Mouse (Mus musculus) hindbrain, embryonic 12.5 days (tissue): ENCODE results near the gene Drap1. TPM values are rescaled to one million over a fixed set of nuclear protein-coding genes. Genes with fewer than 3 reads are reported as not detected.

ENCODE experiments used
- ATAC-seq: fragments of 200-750 bp; cut with Nextera tagmentation; 2 replicates; pipeline ENCODE4 v1.8.0; 2017; ENCODE audit warnings: moderate TSS enrichment; ENCODE audit not compliant: low FRiP score
- H3K27ac ChIP-seq: fragments of 300-500 bp; sonication (generic); 2 replicates; pipeline ENCODE4 v1.5.1; 2016; ENCODE audit warnings: mild to moderate bottlenecking
- H3K27me3 ChIP-seq: fragments of 300-500 bp; sonication (generic); 2 replicates; pipeline ENCODE4 v1.6.1; 2016; ENCODE audit warnings: mild to moderate bottlenecking
- H3K36me3 ChIP-seq: fragments of 300-500 bp; sonication (generic); 2 replicates; pipeline ENCODE4 v1.6.1; 2016; ENCODE audit warnings: mild to moderate bottlenecking
- H3K4me1 ChIP-seq: fragments of 300-500 bp; sonication (generic); 2 replicates; pipeline ENCODE4 v1.6.1; 2016
- H3K4me2 ChIP-seq: fragments of 300-500 bp; sonication (generic); replicated peaks from 2 replicates; pipeline ENCODE4 v1.6.1; 2016; ENCODE audit warnings: mild to moderate bottlenecking
- H3K4me3 ChIP-seq: fragments of 300-500 bp; sonication (generic); 2 replicates; pipeline ENCODE4 v1.5.1; 2016; ENCODE audit warnings: mild to moderate bottlenecking
- H3K9ac ChIP-seq: fragments of 300-500 bp; sonication (generic); 2 replicates; pipeline ENCODE4 v1.6.1; 2016; ENCODE audit warnings: mild to moderate bottlenecking, moderate library complexity
- H3K9me3 ChIP-seq: fragments of 300-500 bp; sonication (generic); replicated peaks from 2 replicates; pipeline ENCODE4 v1.6.1; 2016; ENCODE audit warnings: mild to moderate bottlenecking
- WGBS: fragments of 180-500 bp; shearing (Covaris S2); methylation state at CpG from one replicate; pipeline ENCODE4 v1.1.7; 2016; 5-methylcytosine and 5-hydroxymethylcytosine counted together
- polyA plus RNA-seq: library from polyadenylated mRNA; unstranded; fragments of >200 nt; fragmentation: Nextera tagmentation; extraction: Ambion mirVana; gene quantifications from 2 replicates; pipeline ENCODE4 v1.2.1, GENCODE M21; 2016

The Drap1 gene
- polyA plus RNA-seq, 1 experiment from 2014 or later = 276 TPM

DNA sequence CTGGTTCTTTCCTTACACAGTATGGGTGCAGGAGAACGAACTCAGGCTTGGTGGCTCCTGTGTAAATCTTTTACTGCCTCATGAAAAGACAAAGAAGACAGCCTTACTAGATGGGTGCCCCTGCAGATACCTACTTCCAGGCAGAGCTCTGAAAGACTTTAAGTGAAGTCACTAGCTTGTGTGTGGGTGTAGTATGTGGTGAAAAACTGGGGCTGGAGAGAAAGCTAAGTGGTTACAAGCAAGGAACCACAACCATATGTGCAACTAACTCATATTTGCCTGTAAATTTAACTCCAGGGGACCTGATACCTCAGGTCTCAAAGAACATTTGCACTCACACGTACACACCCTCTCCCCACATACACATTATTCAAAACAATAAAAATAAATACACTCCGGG lies 35.1 kb upstream of the Drap1 start:
- 29% methylated on average over 3 of the region's 3 CpGs for WGBS
- Histone ChIP-seq H3K4me2 (peak overlapping the region; percentile 94), H3K4me3 (peak overlapping the region; percentile 54), H3K9me3 (no peaks in the 10 kb centered on the region), H3K27ac (no peak overlapping the region), H3K27me3 (peaks cover 11% of the 10 kb centered on the region; the same call in 1 of the 2 replicates), H3K4me1 (peaks cover 49% of the 10 kb centered on the region), H3K9ac (peak overlapping the region; percentile 69), H3K36me3 (peaks cover 15% of the 10 kb centered on the region)
- ATAC-seq = no peak

- no peak for ATAC-seq
- no peaks in the 10 kb centered on the region for H3K9me3 ChIP-seq
- no peak overlapping the region for H3K27ac ChIP-seq
- H3K27me3 ChIP-seq = peaks cover 11% of the 10 kb centered on the region; the same call in 1 of the 2 replicates
- 72% methylated on average over 7 of the region's 7 CpGs for WGBS
- H3K4me3 ChIP-seq = no peak overlapping the region
- peaks cover 12% of the 10 kb centered on the region for H3K36me3 ChIP-seq
- H3K4me1 ChIP-seq = peaks cover 45% of the 10 kb centered on the region
- H3K4me2 ChIP-seq = no peak overlapping the region
- no peak overlapping the region for H3K9ac ChIP-seq
These were observed 34.2 kb upstream of the Drap1 start for GRCm38 (mm10) chr19:5459019-5459418.

DNA sequence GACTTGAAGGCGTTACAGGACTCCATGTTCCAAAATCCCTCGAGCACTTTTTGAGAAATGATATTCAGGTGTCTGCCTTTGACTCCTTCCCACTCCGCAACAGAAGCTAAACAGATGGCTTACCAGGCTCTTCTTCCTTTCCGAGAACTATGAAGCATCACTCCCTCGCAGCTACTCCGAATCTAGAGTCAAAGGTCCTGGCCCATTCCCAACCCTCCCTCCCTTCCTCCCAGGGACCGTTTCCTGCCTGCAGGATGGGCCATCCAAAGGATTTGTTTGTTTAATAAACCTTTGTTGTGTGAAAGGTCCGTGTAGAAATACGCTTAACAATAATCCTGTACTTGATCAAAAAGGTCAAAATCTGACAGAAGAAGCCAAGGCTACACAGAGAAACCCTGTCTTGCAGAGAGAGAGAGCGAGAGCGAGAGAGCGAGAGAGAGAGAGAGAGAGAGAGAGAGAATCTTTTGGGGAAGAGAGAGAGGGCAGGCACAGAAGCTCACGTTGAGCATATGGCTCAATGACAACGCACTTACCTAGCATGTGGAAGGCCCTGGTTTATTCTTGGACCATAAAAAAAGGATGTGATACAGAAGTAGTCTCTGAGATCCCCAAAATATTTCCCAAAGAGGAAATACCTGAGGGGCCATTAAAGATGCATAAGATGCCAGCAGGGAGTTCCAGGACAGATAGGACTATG lies 33.1 kb upstream of the Drap1 start, which contains the start of gene Ccdc85b:
Gene Ccdc85b (minus strand): TSS at position 149 of the 697 bp plus-strand sequence.
- Histone ChIP-seq H3K4me3 (peak within 1 kb of the TSS; percentile 77), H3K36me3 (peaks cover 5% of the 10 kb centered on the region), H3K9ac (peak within 1 kb of the TSS; percentile 87), H3K4me2 (peak within 1 kb of the TSS; percentile 99), H3K9me3 (no peaks in the 10 kb centered on the region), H3K27ac (peak within 1 kb of the TSS; percentile 94), H3K27me3 (peaks cover 11% of the 10 kb centered on the region; the same call in 1 of the 2 replicates), H3K4me1 (peaks cover 40% of the 10 kb centered on the region)
- WGBS = 18% methylated on average over 14 of the region's 14 CpGs
- 0 out of 2 replicates have a peak, but pooled peaks have one; percentile 17 for ATAC-seq

GRCm38 (mm10) chr19:5456922-5457745 lies 32.4 kb upstream of the Drap1 start:
- Histone ChIP-seq H3K36me3 (no peaks in the 10 kb centered on the region), H3K9ac (peak overlapping the region; percentile 87), H3K27me3 (peaks cover 11% of the 10 kb centered on the region; the same call in 1 of the 2 replicates), H3K4me2 (peak overlapping the region; percentile 99), H3K4me1 (peaks cover 40% of the 10 kb centered on the region), H3K4me3 (peak overlapping the region; percentile 77), H3K9me3 (no peaks in the 10 kb centered on the region), H3K27ac (peak overlapping the region; percentile 94)
- peak; percentile 91 for ATAC-seq
- WGBS = under 1% methylated on average over 68 of the region's 70 CpGs

GRCm38 (mm10) chr19:5456241-5456921 lies 31.6 kb upstream of the Drap1 start:
- H3K9ac ChIP-seq = peak overlapping the region; percentile 87
- ATAC-seq = no peak; the same call in 1 of the 2 replicates
- H3K4me2 ChIP-seq = peak overlapping the region; percentile 99
- peaks cover 35% of the 10 kb centered on the region for H3K4me1 ChIP-seq
- H3K9me3 ChIP-seq = no peaks in the 10 kb centered on the region
- peaks cover 17% of the 10 kb centered on the region for H3K27me3 ChIP-seq
- peak overlapping the region; percentile 77 for H3K4me3 ChIP-seq
- no peaks in the 10 kb centered on the region for H3K36me3 ChIP-seq
- WGBS = 5% methylated on average over 26 of the region's 26 CpGs
- peak overlapping the region; percentile 94 for H3K27ac ChIP-seq

- ATAC-seq = no peak
- Histone ChIP-seq H3K9ac (peak overlapping the region; percentile 87; the same call in 1 of the 2 replicates), H3K27ac (no peak overlapping the region), H3K9me3 (no peaks in the 10 kb centered on the region), H3K4me1 (peaks cover 30% of the 10 kb centered on the region), H3K27me3 (peaks cover 25% of the 10 kb centered on the region), H3K36me3 (no peaks in the 10 kb centered on the region), H3K4me2 (peak overlapping the region; percentile 99), H3K4me3 (peak overlapping the region; percentile 77)
- WGBS = 67% methylated on average over 8 of the region's 8 CpGs
These were observed 30.8 kb upstream of the Drap1 start for GRCm38 (mm10) chr19:5455568-5455967.

- ATAC-seq = no peak
- 85% methylated on average over 12 of the region's 12 CpGs for WGBS
- peaks cover 31% of the 10 kb centered on the region for H3K27me3 ChIP-seq
- H3K9me3 ChIP-seq = no peaks in the 10 kb centered on the region
- H3K4me3 ChIP-seq = no peak overlapping the region
- H3K27ac ChIP-seq = no peak overlapping the region
- no peaks in the 10 kb centered on the region for H3K36me3 ChIP-seq
- peak overlapping the region; percentile 29; the same call in 1 of the 2 replicates for H3K9ac ChIP-seq
- peaks cover 30% of the 10 kb centered on the region for H3K4me1 ChIP-seq
- peak overlapping the region; percentile 99 for H3K4me2 ChIP-seq
These were observed 30.3 kb upstream of the Drap1 start for GRCm38 (mm10) chr19:5455037-5455436.

GRCm38 (mm10) chr19:5451766-5452165 lies 27.0 kb upstream of the Drap1 start:
- Histone ChIP-seq H3K4me2 (no peak overlapping the region), H3K27me3 (peaks cover 53% of the 10 kb centered on the region), H3K9ac (no peak overlapping the region), H3K27ac (no peak overlapping the region), H3K36me3 (no peaks in the 10 kb centered on the region), H3K9me3 (no peaks in the 10 kb centered on the region), H3K4me3 (no peak overlapping the region), H3K4me1 (peaks cover 38% of the 10 kb centered on the region)
- ATAC-seq = no peak
- 74% methylated on average over 6 of the region's 6 CpGs for WGBS

DNA sequence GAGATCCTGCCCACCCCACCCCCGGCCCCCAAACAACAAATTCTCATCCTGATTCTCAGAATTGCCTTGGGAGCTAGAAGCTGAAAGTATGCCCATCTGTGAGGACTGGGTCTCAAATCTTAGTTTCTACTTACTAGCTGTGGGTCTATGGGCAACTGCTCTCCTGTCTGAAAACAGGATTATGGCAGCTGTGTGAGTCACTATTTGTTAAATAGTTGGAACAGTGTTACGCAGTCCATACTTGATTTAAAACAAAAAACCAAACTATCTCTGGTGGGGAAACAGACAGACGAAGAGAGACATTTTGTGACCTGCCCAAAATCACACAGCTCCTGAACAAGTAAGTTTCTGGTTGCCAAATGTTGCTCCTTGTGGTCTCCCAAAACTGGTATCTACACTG lies 24.9 kb upstream of the Drap1 start:
- Histone ChIP-seq H3K27me3 (peaks cover 74% of the 10 kb centered on the region), H3K4me1 (peaks cover 18% of the 10 kb centered on the region), H3K4me2 (no peak overlapping the region), H3K9ac (no peak overlapping the region), H3K9me3 (no peaks in the 10 kb centered on the region), H3K36me3 (no peaks in the 10 kb centered on the region), H3K4me3 (no peak overlapping the region), H3K27ac (no peak overlapping the region)
- ATAC-seq = no peak
- WGBS = 80% methylated on average over 3 of the region's 3 CpGs

GRCm38 (mm10) chr19:5448354-5449150 lies 23.8 kb upstream of the Drap1 start:
- peaks cover 81% of the 10 kb centered on the region for H3K27me3 ChIP-seq
- peak; percentile 43; the same call in 1 of the 2 replicates for ATAC-seq
- H3K27ac ChIP-seq = no peak overlapping the region
- WGBS = 6% methylated on average over 36 of the region's 36 CpGs
- peaks cover 18% of the 10 kb centered on the region for H3K4me1 ChIP-seq
- H3K9me3 ChIP-seq = no peaks in the 10 kb centered on the region
- H3K9ac ChIP-seq = no peak overlapping the region
- H3K4me3 ChIP-seq = peak overlapping the region; percentile 38
- no peaks in the 10 kb centered on the region for H3K36me3 ChIP-seq
- peak overlapping the region; percentile 70 for H3K4me2 ChIP-seq
